Mouse (Mus musculus): ENCODE measurements around the gene Tigd3. TPM values are rescaled to one million over a fixed set of nuclear protein-coding genes. Genes with fewer than 3 reads are reported as not detected.
A peak's percentile ranks its signal among the peaks of the same experiment; 100 is the strongest.

The Tigd3 gene
- total RNA-seq, 2 experiments from 2014 or later, result 2.5 to 3.2 TPM

DNA sequence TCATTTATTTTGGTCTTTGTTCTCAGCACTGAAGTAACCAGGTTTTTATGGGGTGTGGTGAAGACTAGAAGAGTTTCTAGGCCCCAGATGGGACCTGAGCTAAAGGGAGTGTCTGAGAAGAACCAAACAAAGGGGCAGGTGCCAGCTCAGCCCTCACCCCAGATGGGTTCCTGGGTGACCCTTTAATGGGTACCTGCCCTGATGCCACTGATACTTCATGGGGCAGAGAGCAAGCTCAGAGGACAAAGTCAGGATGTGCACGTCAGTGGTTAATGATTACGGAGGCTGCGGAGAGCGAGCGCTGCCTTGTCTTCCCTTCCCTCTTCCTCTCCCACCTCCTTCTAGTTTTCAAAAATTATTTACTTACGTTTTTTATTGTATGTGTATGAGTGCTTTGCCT is 12.8 kb downstream of the Tigd3 start:
- no peak for TF ChIP-seq CTCF (conservative IDR thresholded peaks at IDR 0.05)
- no peak for DNase-seq (ENCODE audit: low spot score in 2 of 2)
- no peak overlapping the region for H3K4me3 ChIP-seq
- H3K27ac ChIP-seq, result no peak overlapping the region

GRCm38 (mm10) chr19:5879735-5880134 is 14.2 kb downstream of the Tigd3 start:
- Histone ChIP-seq H3K27ac (no peak overlapping the region), H3K4me3 (no peak overlapping the region)
- DNase-seq (ENCODE audit: low spot score in 2 of 2), result no peak
- no peak for TF ChIP-seq CTCF (conservative IDR thresholded peaks at IDR 0.05)

DNA sequence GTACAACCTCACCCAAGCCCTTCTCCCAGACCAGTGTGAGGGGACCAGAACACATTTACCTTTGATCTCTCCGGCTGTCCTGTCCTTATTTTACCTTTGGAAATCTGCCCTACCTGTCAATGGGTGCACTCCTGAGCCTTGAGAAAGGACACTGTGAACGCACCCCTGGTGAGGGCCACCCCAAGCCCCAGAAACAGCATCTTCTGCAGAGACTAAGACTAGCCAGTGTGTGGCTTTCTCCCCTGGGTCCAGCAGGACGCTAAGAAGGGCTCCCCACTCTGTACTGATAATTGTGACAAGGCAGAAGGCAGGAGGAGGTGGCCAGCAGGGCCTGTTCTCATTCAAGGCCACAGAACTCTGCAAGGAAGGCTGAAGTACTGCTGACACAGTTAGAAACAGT is 15.0 kb downstream of the Tigd3 start:
- no peak for DNase-seq (ENCODE audit: low spot score in 2 of 2)
- no peak overlapping the region for H3K4me3 ChIP-seq
- TF ChIP-seq CTCF (conservative IDR thresholded peaks at IDR 0.05), result no peak
- H3K27ac ChIP-seq, result peak overlapping the region; percentile 89; the same call in 1 of the 2 replicates

DNA sequence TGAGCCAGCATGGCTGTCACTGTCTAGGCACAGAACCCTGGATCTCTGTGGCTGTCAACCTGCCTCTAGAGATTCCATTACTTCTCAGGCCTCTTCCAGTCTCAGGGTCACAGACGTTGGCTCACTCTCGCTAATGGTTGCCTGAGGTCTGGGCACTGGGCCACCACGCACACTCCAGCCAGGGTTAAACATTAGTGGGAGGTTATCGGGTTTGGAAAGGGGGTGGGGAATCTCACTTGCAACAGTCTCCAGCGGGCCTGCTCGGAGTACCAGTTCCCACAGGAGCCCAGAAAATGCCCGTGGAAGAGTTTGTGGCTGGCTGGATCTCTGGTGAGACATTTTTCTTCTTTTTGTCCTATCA is 15.6 kb downstream of the Tigd3 start:
- H3K4me3 ChIP-seq, result peak overlapping the region; percentile 33; the same call in 1 of the 2 replicates
- peak overlapping the region; percentile 89 for H3K27ac ChIP-seq
- no peak for DNase-seq (ENCODE audit: low spot score in 2 of 2)

DNA sequence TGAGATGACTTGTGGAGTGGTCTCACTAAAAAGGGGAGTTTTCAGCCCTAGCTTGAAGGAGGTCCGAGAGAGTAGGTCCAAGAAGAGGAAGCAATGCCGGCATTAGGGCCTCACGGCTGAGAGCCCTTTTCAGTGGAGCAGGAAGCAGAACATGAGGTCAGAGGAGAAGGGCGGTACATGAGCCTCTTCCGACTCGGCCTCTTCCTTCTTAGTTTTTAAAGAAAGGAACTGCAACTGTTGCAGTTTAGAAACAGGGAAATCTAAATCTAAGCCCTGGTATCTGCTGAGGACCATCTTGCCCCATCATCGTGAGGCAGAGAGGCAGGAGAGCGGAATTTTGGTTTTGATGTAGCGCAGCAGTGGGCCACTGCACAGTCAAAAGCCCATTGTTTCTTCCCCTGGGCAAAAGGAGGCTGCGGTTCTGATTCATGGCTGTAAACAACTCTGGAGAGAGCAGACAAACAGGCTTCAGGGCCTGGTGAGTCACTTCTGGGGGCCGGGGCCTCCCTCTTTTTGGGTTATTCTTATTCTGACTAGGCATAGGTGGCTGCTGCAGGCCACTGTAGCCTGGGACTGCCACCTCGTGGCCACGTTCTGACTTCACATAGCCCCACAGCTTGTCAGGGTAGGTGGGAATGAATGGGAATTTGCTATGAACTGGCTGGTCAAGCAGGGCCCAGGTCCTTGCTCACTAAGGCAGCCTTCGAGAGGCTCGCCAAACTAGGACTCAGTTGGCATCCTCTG is 16.2 kb downstream of the Tigd3 start, which contains the start of gene Slc25a45:
Gene Slc25a45, plus strand, starts transcription at position 191 of the 744 bp plus-strand sequence.
- TF ChIP-seq CTCF (conservative IDR thresholded peaks at IDR 0.05), result peak; percentile 88
- Histone ChIP-seq H3K27ac (peak within 1 kb of the TSS; percentile 89), H3K4me3 (peak within 1 kb of the TSS; percentile 33)
- DNase-seq (ENCODE audit: low spot score in 2 of 2), result peak; percentile 68 to 75

More for the DNA sequence above, 15.6 kb downstream of the Tigd3 start:
- TF ChIP-seq CTCF (conservative IDR thresholded peaks at IDR 0.05), result no peak

DNA sequence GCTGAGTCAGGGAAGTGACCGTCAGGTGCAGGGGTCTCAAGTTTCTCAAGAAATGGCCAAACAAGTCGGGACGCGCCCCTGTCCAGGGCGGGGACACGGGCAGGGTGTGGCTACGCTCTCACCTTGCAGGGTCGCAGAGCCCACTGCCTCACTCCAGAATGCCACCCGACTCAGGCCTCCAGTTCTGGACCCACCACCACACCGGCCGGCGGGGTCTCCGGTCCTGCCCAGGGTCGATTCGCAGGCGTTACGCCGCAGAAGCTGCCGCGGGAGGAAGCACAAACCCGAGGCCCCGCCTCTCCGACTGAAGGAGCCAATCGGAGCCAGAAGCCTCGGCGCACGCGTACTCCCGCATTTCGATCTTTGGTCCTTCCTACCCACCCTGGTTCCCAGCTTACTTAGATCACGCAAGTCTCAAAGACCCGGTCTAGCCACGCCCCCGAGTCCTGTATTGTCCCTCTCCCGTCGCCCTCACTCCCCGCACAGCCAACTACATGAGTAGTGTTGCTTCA is 18.9 kb downstream of the Tigd3 start, which contains the start of gene Frmd8:
Gene Frmd8, minus strand, starts transcription at position 306 of the 512 bp plus-strand sequence.
- H3K4me3 ChIP-seq, result peak within 1 kb of the TSS; percentile 75
- no peak for TF ChIP-seq CTCF (conservative IDR thresholded peaks at IDR 0.05)
- peak within 1 kb of the TSS; percentile 74 for H3K27ac ChIP-seq
- DNase-seq (ENCODE audit: low spot score in 2 of 2), result peak; percentile 84 to 91

DNA sequence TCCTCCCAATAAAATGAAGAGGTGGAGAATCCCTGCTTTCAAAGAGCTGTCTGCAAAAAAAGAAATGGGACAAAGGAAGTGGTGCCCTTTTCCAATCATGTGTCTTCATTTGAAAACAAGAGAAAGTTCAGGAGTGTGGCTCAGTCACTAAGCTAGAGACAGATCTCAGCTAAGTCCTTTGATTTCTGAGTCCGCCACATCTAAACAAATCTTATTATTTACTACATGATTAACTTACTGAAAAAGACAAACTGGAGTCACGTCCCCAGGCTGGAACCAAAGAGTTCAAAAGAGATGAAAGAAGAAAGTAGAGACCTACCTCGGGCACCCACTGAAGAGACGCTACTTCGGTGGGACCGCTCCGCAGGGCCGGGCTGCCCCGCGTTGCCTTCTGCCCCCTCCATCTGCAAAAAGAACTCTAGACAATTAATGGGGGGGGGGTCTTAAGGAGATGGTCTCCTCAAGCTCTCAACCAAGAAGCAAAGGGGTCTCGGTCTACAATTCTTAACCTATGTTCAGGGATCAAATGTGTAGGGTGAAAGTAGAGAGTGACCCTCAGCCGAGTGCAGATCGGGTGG is 19.5 kb downstream of the Tigd3 start:
- TF ChIP-seq CTCF (conservative IDR thresholded peaks at IDR 0.05), result no peak
- DNase-seq (ENCODE audit: low spot score in 2 of 2), result no peak
- H3K4me3 ChIP-seq, result peak overlapping the region; percentile 75
- H3K27ac ChIP-seq, result peak overlapping the region; percentile 74

GRCm38 (mm10) chr19:5872931-5873556 is 20.9 kb downstream of the Tigd3 start:
- no peak overlapping the region for H3K27ac ChIP-seq
- no peak for DNase-seq (ENCODE audit: low spot score in 2 of 2)
- H3K4me3 ChIP-seq, result no peak overlapping the region
- no peak for TF ChIP-seq CTCF (conservative IDR thresholded peaks at IDR 0.05)

DNA sequence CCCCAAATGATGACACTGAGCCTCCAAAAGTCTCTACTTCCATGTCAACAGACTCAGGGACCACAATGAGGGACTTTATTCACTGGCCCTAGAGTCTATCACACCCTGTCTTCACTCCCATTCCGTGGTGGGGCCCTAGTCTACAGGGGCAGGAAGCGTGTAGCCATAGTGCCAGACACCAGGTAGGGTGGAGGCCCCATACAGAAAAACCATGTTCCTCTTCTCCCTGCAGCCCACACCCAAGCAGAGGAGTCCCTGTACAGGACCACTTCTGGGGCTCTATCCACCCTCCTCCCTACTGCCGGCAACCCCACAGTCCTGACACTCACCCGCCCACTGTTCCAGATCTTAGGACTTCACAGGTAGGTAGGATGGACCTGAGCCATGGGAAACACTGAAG is 21.4 kb downstream of the Tigd3 start:
- DNase-seq (ENCODE audit: low spot score in 2 of 2), result no peak
- no peak overlapping the region for H3K4me3 ChIP-seq
- no peak for TF ChIP-seq CTCF (conservative IDR thresholded peaks at IDR 0.05)
- H3K27ac ChIP-seq, result no peak overlapping the region

- no peak for DNase-seq (ENCODE audit: low spot score in 2 of 2)
- no peak overlapping the region for H3K4me3 ChIP-seq
- no peak overlapping the region for H3K27ac ChIP-seq
- TF ChIP-seq CTCF (conservative IDR thresholded peaks at IDR 0.05), result no peak
Observed at GRCm38 (mm10) chr19:5871683-5872082, 22.3 kb downstream of the Tigd3 start.

DNA sequence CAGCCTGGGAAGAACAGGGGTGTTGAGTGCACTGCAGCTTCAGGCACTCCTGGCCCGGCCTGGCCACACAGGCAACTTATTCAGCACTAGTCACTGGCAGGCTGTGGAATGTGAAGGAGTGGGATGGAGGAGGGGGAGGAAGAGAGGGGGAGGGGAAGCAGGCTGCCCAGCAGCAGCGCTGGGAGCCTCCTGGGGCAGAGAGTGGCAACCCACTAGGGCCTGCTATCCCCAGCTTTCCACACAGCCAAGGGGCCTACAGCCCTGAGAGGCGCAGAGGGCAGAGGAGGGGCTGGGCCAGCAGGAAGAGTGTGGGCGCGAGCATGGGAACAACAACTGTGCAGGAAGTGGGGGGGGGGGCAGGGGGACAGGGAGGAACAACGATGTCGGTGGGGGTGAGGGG is 22.7 kb downstream of the Tigd3 start:
- no peak for TF ChIP-seq CTCF (conservative IDR thresholded peaks at IDR 0.05)
- no peak for DNase-seq (ENCODE audit: low spot score in 2 of 2)
- no peak overlapping the region for H3K27ac ChIP-seq
- H3K4me3 ChIP-seq, result no peak overlapping the region

DNA sequence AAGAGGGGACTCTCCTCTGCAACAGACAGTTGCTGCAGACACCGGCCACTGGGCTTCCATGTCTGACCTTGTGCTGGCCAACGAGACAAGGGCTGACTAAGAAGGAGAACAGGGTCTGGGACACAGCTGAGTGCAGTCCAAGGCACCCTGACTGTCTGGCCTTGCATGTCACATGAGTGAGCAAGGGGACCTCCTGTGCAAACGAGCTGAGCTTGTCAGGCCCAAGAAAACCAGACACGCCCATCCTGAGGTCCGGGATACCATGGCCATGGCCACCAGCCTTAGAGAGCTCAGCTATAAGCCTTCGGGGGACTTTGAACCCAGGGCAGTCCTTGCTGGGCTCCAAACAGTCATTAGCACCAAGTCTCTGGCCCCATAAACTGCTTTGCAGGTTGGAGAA is 25.9 kb downstream of the Tigd3 start:
- TF ChIP-seq CTCF (conservative IDR thresholded peaks at IDR 0.05), result no peak
- no peak overlapping the region for H3K4me3 ChIP-seq
- DNase-seq (ENCODE audit: low spot score in 2 of 2), result no peak
- H3K27ac ChIP-seq, result no peak overlapping the region

DNA sequence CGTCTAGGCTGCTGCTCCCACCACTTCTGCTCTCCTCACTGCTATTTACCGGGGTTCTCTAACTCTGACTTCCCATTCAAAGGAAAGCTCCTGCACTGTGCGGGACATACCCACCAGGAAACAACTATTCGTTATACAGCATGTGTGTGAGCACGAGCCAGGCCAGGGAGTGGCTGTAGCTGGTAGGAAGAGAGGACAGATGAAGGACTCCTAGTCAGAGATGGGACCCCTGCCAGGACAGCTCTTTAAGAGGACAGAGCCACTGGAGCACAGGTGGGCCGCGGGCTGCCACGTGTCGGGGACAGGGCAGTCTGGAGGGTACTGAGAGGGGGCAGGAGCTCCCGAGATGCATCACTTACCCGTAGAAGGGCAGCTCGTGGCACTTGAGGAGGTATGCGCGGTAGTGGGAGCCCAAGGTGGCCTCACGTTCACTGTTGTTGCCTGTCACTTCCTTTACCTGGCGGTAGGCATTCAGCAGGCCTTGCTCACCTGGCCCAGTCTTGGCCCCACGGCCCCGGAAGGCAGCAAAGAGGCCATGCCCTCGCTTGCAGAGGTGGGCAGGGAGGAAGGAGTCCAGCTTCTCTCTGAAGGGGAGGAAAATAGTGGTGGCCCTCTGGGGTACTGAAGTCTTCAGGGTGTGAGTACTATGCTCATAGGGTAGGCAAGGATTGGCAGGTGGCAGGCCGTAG is 29.1 kb downstream of the Tigd3 start:
- H3K27ac ChIP-seq, result no peak overlapping the region
- H3K4me3 ChIP-seq, result no peak overlapping the region
- no peak for TF ChIP-seq CTCF (conservative IDR thresholded peaks at IDR 0.05)
- no peak for DNase-seq (ENCODE audit: low spot score in 2 of 2)
